Mouse (Mus musculus): ENCODE results near the gene Uvrag. TPM values are rescaled to one million over a fixed set of nuclear protein-coding genes. Genes with fewer than 3 reads are reported as not detected.
A peak's percentile ranks its signal among the peaks of the same experiment; 100 is the strongest.

Uvrag gene
- polyA plus RNA-seq, 1 experiment from 2014 or later, result 20.9 TPM

- Histone ChIP-seq H3K27me3 (replicated peaks) (no peaks in the 10 kb centered on the region), H3K36me3 (0 out of 2 replicates have a peak, but pooled peaks cover 6% of the 10 kb centered on the region), H3K9me3 (no peaks in the 10 kb centered on the region), H3K4me3 (replicated peaks) (no peak overlapping the region), H3K4me1 (replicated peaks) (no peaks in the 10 kb centered on the region), H3K4me2 (replicated peaks) (no peak overlapping the region), H3K9ac (no peak overlapping the region), H3K27ac (no peak overlapping the region)
- WGBS, result 94% methylated on average over 10 of the region's 10 CpGs
- no peak for ATAC-seq
Observed at GRCm38 (mm10) chr7:99088576-99089346, 52.2 kb downstream of the Uvrag start.

GRCm38 (mm10) chr7:99087581-99087980 lies 53.4 kb downstream of the Uvrag start:
- Histone ChIP-seq H3K36me3 (0 out of 2 replicates have a peak, but pooled peaks cover 6% of the 10 kb centered on the region), H3K4me3 (replicated peaks) (no peak overlapping the region), H3K27ac (no peak overlapping the region), H3K4me2 (replicated peaks) (no peak overlapping the region), H3K9me3 (no peaks in the 10 kb centered on the region), H3K27me3 (replicated peaks) (no peaks in the 10 kb centered on the region), H3K4me1 (replicated peaks) (no peaks in the 10 kb centered on the region), H3K9ac (no peak overlapping the region)
- 83% methylated on average over 7 of the region's 7 CpGs for WGBS
- ATAC-seq, result no peak

GRCm38 (mm10) chr7:99086646-99087443 lies 54.1 kb downstream of the Uvrag start:
- H3K27me3 ChIP-seq (replicated peaks), result no peaks in the 10 kb centered on the region
- ATAC-seq, result no peak
- 0 out of 2 replicates have a peak, but pooled peaks cover 6% of the 10 kb centered on the region for H3K36me3 ChIP-seq
- no peak overlapping the region for H3K4me2 ChIP-seq (replicated peaks)
- 82% methylated on average over 9 of the region's 9 CpGs for WGBS
- no peak overlapping the region for H3K27ac ChIP-seq
- H3K4me1 ChIP-seq (replicated peaks), result no peaks in the 10 kb centered on the region
- H3K4me3 ChIP-seq (replicated peaks), result no peak overlapping the region
- H3K9me3 ChIP-seq, result no peaks in the 10 kb centered on the region
- H3K9ac ChIP-seq, result no peak overlapping the region

- H3K27ac ChIP-seq, result no peak overlapping the region
- no peak for ATAC-seq
Observed at GRCm38 (mm10) chr7:99085249-99085648, 55.7 kb downstream of the Uvrag start.

GRCm38 (mm10) chr7:99079522-99079921 lies 61.4 kb downstream of the Uvrag start:
- no peak for ATAC-seq
- H3K9me3 ChIP-seq, result no peaks in the 10 kb centered on the region
- H3K4me3 ChIP-seq (replicated peaks), result no peak overlapping the region
- no peak overlapping the region for H3K27ac ChIP-seq
- no peak overlapping the region for H3K4me2 ChIP-seq (replicated peaks)
- no peaks in the 10 kb centered on the region for H3K36me3 ChIP-seq
- 30% methylated on average over 4 of the region's 4 CpGs for WGBS
- no peak overlapping the region for H3K9ac ChIP-seq
- no peaks in the 10 kb centered on the region for H3K27me3 ChIP-seq (replicated peaks)
- peaks cover 24% of the 10 kb centered on the region for H3K4me1 ChIP-seq (replicated peaks)

More at GRCm38 (mm10) chr7:99085249-99085648, 55.7 kb downstream of the Uvrag start:
- Histone ChIP-seq H3K4me1 (replicated peaks) (no peaks in the 10 kb centered on the region), H3K9ac (no peak overlapping the region), H3K9me3 (no peaks in the 10 kb centered on the region), H3K4me3 (replicated peaks) (no peak overlapping the region), H3K4me2 (replicated peaks) (no peak overlapping the region), H3K27me3 (replicated peaks) (no peaks in the 10 kb centered on the region), H3K36me3 (0 out of 2 replicates have a peak, but pooled peaks cover 6% of the 10 kb centered on the region)
- 73% methylated on average over 3 of the region's 3 CpGs for WGBS

- peak; percentile 44; the same call in 1 of the 2 replicates for ATAC-seq
- H3K4me1 ChIP-seq (replicated peaks), result peaks cover 26% of the 10 kb centered on the region
Observed at GRCm38 (mm10) chr7:99078805-99079204, 62.1 kb downstream of the Uvrag start.

GRCm38 (mm10) chr7:99077234-99077633 lies 63.7 kb downstream of the Uvrag start:
- Histone ChIP-seq H3K4me1 (replicated peaks) (peaks cover 26% of the 10 kb centered on the region), H3K27ac (peak overlapping the region; percentile 51), H3K27me3 (replicated peaks) (no peaks in the 10 kb centered on the region), H3K9ac (no peak overlapping the region), H3K36me3 (no peaks in the 10 kb centered on the region), H3K9me3 (no peaks in the 10 kb centered on the region), H3K4me3 (replicated peaks) (no peak overlapping the region), H3K4me2 (replicated peaks) (no peak overlapping the region)
- WGBS, result 48% methylated on average over 8 of the region's 8 CpGs
- peak; percentile 64; the same call in 1 of the 2 replicates for ATAC-seq

More at GRCm38 (mm10) chr7:99078805-99079204, 62.1 kb downstream of the Uvrag start:
- H3K36me3 ChIP-seq, result no peaks in the 10 kb centered on the region
- WGBS, result 80% methylated on average over 6 of the region's 6 CpGs
- H3K4me3 ChIP-seq (replicated peaks), result no peak overlapping the region
- H3K27me3 ChIP-seq (replicated peaks), result no peaks in the 10 kb centered on the region
- no peak overlapping the region for H3K27ac ChIP-seq
- H3K9me3 ChIP-seq, result no peaks in the 10 kb centered on the region
- H3K4me2 ChIP-seq (replicated peaks), result no peak overlapping the region
- H3K9ac ChIP-seq, result no peak overlapping the region

GRCm38 (mm10) chr7:99075101-99075500 lies 65.8 kb downstream of the Uvrag start:
- no peaks in the 10 kb centered on the region for H3K9me3 ChIP-seq
- no peak overlapping the region for H3K9ac ChIP-seq
- H3K4me1 ChIP-seq (replicated peaks), result peaks cover 26% of the 10 kb centered on the region
- H3K27me3 ChIP-seq (replicated peaks), result no peaks in the 10 kb centered on the region
- no peak overlapping the region for H3K4me2 ChIP-seq (replicated peaks)
- no peaks in the 10 kb centered on the region for H3K36me3 ChIP-seq
- WGBS, result 84% methylated on average over 5 of the region's 5 CpGs
- H3K27ac ChIP-seq, result no peak overlapping the region
- H3K4me3 ChIP-seq (replicated peaks), result no peak overlapping the region
- no peak for ATAC-seq

- H3K36me3 ChIP-seq, result no peaks in the 10 kb centered on the region
- peak; percentile 54; the same call in 1 of the 2 replicates for ATAC-seq
- no peaks in the 10 kb centered on the region for H3K27me3 ChIP-seq (replicated peaks)
- H3K4me3 ChIP-seq (replicated peaks), result no peak overlapping the region
- H3K4me1 ChIP-seq (replicated peaks), result peaks cover 20% of the 10 kb centered on the region
- H3K4me2 ChIP-seq (replicated peaks), result no peak overlapping the region
- no peak overlapping the region for H3K27ac ChIP-seq
- WGBS, result 30% methylated on average over 7 of the region's 7 CpGs
- no peaks in the 10 kb centered on the region for H3K9me3 ChIP-seq
- H3K9ac ChIP-seq, result no peak overlapping the region
Observed at GRCm38 (mm10) chr7:99073734-99074372, 67.1 kb downstream of the Uvrag start.

GRCm38 (mm10) chr7:99067710-99068109 lies 73.2 kb downstream of the Uvrag start:
- Histone ChIP-seq H3K27ac (no peak overlapping the region), H3K36me3 (no peaks in the 10 kb centered on the region), H3K9me3 (no peaks in the 10 kb centered on the region), H3K4me1 (replicated peaks) (peaks cover 13% of the 10 kb centered on the region), H3K4me2 (replicated peaks) (no peak overlapping the region), H3K9ac (no peak overlapping the region), H3K27me3 (replicated peaks) (no peaks in the 10 kb centered on the region), H3K4me3 (replicated peaks) (no peak overlapping the region)
- ATAC-seq, result no peak
- 79% methylated on average over 7 of the region's 7 CpGs for WGBS

GRCm38 (mm10) chr7:99065920-99066319 lies 75.0 kb downstream of the Uvrag start:
- H3K27ac ChIP-seq, result peak overlapping the region; percentile 38; the same call in 1 of the 2 replicates
- H3K9me3 ChIP-seq, result no peaks in the 10 kb centered on the region
- no peaks in the 10 kb centered on the region for H3K36me3 ChIP-seq
- H3K27me3 ChIP-seq (replicated peaks), result no peaks in the 10 kb centered on the region
- H3K4me3 ChIP-seq (replicated peaks), result no peak overlapping the region
- 0 out of 2 replicates have a peak, but pooled peaks have one; percentile 20 for ATAC-seq
- WGBS, result 21% methylated on average over 2 of the region's 2 CpGs
- H3K4me2 ChIP-seq (replicated peaks), result peak overlapping the region; percentile 10; the same call in 1 of the 2 replicates
- no peak overlapping the region for H3K9ac ChIP-seq
- H3K4me1 ChIP-seq (replicated peaks), result peaks cover 15% of the 10 kb centered on the region

- WGBS, result 16% methylated on average over 11 of the region's 11 CpGs
- H3K36me3 ChIP-seq, result no peaks in the 10 kb centered on the region
- ATAC-seq, result peak; percentile 51
- no peaks in the 10 kb centered on the region for H3K27me3 ChIP-seq (replicated peaks)
- peak overlapping the region; percentile 38 for H3K27ac ChIP-seq
- peaks cover 15% of the 10 kb centered on the region for H3K4me1 ChIP-seq (replicated peaks)
- H3K4me2 ChIP-seq (replicated peaks), result peak overlapping the region; percentile 10; the same call in 1 of the 2 replicates
- H3K4me3 ChIP-seq (replicated peaks), result no peak overlapping the region
- H3K9ac ChIP-seq, result no peak overlapping the region
- H3K9me3 ChIP-seq, result no peaks in the 10 kb centered on the region
Observed at GRCm38 (mm10) chr7:99065391-99065831, 75.5 kb downstream of the Uvrag start.
